Comparison of ENCODE assay signal across 8 mouse cellular contexts in the genomic region with DNA sequence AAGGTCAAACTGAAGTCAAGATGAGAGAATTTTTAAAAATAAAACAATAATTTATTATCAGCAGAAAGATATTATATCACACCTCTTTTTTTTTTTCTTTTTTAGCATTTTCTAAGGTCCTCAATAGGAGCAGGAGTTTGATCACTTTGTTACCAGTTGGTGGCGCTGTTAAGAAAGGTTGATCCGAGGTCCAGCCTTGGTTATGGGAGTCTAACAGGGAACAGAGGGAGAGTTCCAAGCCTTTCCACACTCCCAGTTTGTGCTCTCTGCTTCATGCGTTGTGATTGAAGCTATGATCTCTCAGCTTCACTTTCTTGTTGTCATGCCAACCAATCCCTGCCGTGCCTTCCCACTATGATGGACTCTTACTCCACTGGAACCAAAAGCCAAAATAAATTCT.
DNase-seq lines count a peak whose midpoint lies in the region; ATAC-seq lines count a peak whose summit lies in the region.

No protein-coding gene starts in this region.

- peak; percentile 77 for ATAC-seq in midbrain, embryonic 13.5 days
- ATAC-seq in activated CD4-positive, CD25-positive, alpha-beta regulatory T cell, adult 4 months, result no peak

- H3K9me3 ChIP-seq in midbrain, embryonic 13.5 days, result no peaks in the 10 kb centered on the region
- H3K9me3 ChIP-seq in midbrain, embryonic 10.5 days (replicated peaks), result no peaks in the 10 kb centered on the region

- H3K27ac ChIP-seq in midbrain, embryonic 13.5 days, result no peak overlapping the region
- H3K27ac ChIP-seq in midbrain, embryonic 10.5 days (replicated peaks), result no peak overlapping the region

- peak; percentile 5 for DNase-seq in gastrocnemius, adult 18-20 months (ENCODE audit: low spot score)
- no peak for DNase-seq in gastrocnemius, postnatal 4 days (ENCODE audit: low spot score in 2 of 2)
- DNase-seq in midbrain, embryonic 10.5 days (ENCODE audit: low spot score), result no peak
- peak; percentile 32 for DNase-seq in induced T-regulatory cell, adult 2 months (ENCODE audit: low read depth)
- DNase-seq in thymus, postnatal 14 days, result peak; percentile 25
- DNase-seq in cerebellum, adult 11 months, result no peak

- no peaks in the 10 kb centered on the region for H3K27me3 ChIP-seq in midbrain, embryonic 13.5 days
- H3K27me3 ChIP-seq in midbrain, embryonic 10.5 days (ENCODE audit: low read depth, poor library complexity, severe bottlenecking), result no peaks in the 10 kb centered on the region

- H3K36me3 ChIP-seq in midbrain, embryonic 13.5 days, result no peaks in the 10 kb centered on the region
- H3K36me3 ChIP-seq in midbrain, embryonic 10.5 days, result no peaks in the 10 kb centered on the region

- 26% methylated on average over 4 of the region's 4 CpGs for WGBS in midbrain, embryonic 13.5 days
- WGBS in midbrain, embryonic 10.5 days, result 40% methylated on average over 4 of the region's 4 CpGs

- no peak overlapping the region for H3K4me2 ChIP-seq in midbrain, embryonic 13.5 days (replicated peaks)

- H3K4me1 ChIP-seq in midbrain, embryonic 13.5 days (replicated peaks), result no peaks in the 10 kb centered on the region
- H3K4me1 ChIP-seq in midbrain, embryonic 10.5 days, result no peaks in the 10 kb centered on the region

- H3K9ac ChIP-seq in midbrain, embryonic 13.5 days (replicated peaks), result no peak overlapping the region

- H3K4me3 ChIP-seq in midbrain, embryonic 13.5 days (replicated peaks), result no peak overlapping the region
- H3K4me3 ChIP-seq in midbrain, embryonic 10.5 days, result no peak overlapping the region

Comparison
In these comparisons a context has a peak if more than half of its experiments do, and no peak if none do; other contexts are left out.
1. DNase-seq: peak in gastrocnemius, adult 18-20 months (single experiment), induced T-regulatory cell, adult 2 months (single experiment) and thymus, postnatal 14 days (single experiment); none in gastrocnemius, postnatal 4 days (0 of 2), midbrain, embryonic 10.5 days (single experiment) and cerebellum, adult 11 months (single experiment).